Mouse (Mus musculus) spleen, postnatal 14 days (tissue): ENCODE measurements around the gene Plxnc1.

Source experiments
- DNase-seq, 2 experiments: peaks; one replicate each; pipeline ENCODE4 v3.0.0; 2021 to 2022; ENCODE audit warnings: low spot score in 2 of 2

Gene Plxnc1

DNA sequence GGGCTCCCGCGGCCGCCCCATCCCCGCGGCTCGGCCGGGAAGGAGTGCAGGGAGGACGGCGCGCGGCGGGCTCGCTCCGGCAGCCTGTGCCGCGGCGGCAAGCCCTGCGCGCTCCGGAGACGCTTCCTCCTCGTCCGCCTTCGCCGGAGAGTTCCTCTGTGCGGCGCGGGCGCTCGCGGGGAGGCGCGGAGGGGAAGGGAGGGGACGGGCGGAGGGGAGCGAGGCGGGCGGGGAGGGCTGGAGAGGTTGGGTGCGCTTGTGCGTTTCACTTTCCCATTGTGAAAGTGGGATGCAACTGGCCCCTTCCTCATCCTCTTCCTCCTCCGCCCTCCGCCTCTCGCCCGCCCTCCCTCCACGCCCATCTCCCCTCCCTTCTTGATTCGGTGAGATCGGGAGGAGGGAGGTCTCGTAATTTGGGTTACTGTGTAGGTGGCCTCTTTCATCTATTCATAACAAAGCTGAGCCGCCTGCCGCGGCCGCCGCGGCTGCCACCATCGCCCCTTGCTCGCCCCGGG lies at the start of gene Plxnc1:
Gene Plxnc1, minus strand, starts transcription at position 145 of the 515 bp plus-strand sequence.
- peak; percentile 39 to 48 for DNase-seq

DNA sequence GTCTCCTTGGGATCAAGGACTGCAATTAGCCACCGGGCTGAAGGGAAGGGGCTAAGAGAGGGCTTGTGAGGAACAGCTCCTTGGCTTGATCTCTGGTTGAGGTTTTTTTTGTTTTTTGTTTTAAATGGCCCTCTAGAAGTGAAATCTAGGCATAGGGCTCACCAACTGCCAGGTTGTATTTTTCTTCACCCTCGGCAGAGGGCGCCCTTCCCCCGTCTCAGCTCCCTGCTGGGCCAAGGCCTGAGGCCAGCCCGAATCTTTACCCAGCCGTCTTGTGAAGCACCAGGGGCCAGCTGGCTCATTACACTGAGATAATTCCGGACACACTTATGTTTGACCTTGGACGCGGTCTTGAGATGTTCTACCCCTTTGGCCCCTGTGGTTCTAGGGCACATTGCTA lies 47.5 kb upstream of the Plxnc1 start:
- DNase-seq = peak; percentile 36 to 70

DNA sequence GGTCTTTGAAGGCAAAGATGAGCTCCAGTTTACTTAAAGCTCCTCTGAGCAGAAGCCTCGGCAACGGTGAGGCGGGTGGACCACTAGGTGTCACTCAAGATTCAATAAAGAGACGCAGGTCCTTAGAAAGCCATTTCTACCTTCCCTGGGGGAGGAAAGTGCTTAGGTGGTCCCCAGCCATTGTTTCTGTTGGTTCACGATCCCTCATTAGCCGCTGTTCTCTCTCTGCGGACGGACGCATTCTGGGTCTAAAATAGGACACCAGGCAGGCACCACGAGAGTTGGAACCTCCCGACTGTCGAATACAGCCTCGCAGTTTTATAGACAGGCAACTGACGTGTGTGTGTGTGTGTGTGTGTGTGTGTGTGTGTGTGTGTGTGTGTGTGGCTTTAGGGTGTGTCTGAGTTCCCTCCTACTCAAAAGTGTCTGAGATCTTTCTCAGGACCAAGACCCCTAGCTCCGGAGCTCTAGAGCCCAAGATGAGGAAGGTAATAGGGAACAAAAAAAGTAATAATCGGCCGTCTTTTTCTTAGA lies 47.0 kb upstream of the Plxnc1 start:
- DNase-seq = peak; percentile 24 to 41

DNA sequence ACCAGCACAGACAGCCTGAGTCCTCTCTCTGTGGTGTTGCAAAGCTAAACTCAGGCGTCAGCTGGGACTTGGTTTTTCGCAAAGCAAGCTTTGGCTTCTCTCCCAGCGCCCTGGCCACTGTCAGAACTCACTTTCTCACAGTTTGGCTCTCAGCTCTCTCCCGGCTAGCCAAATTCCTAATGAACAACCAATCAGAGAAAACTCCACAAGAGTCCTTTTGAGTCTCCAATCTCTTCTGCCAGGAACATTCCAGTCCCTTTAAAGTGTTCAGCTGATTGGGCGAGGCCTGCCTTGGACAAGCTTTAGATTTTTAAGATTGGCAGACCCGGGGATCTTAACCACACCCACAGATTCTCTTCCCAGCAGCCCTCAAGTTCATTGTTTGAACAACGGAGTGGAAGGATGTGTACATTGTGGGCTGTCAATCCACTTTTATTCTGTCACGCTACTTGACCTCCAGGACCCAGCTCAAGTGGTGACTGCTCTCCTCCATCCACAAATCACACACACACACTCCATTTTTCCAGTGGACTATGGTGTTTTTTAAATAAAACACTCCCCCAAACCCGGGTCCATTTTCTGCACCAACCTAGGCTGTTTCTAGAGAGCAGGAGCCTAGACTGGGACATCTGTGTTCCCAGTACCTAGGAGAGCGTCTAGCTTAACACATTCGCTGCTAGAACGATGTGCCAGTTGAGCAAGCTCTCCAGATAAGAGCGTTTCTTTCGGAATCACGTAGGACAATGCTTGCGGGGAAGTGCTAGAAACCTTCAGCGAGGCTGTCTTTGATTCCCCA lies 46.3 kb upstream of the Plxnc1 start:
- DNase-seq = no peak

DNA sequence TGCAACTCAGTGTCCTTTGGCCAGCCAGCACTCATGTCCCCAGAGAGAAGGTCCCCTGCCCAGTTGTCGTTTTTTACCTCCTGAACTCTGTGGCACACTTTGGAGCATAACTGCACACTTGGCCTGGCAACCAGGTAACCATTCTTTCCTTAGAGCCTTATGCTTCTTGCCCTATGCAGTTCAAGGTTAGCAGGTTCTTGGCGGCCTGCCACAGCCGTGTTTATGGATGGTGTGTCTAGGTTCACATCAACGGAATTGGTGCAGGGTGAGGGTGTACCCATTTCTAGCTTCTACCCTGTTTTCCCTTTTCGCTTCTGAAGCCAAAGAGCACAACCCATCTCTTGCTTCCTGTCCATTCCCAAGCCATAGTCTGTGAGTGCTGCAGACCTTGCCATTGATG lies 44.7 kb upstream of the Plxnc1 start:
- no peak for DNase-seq

DNA sequence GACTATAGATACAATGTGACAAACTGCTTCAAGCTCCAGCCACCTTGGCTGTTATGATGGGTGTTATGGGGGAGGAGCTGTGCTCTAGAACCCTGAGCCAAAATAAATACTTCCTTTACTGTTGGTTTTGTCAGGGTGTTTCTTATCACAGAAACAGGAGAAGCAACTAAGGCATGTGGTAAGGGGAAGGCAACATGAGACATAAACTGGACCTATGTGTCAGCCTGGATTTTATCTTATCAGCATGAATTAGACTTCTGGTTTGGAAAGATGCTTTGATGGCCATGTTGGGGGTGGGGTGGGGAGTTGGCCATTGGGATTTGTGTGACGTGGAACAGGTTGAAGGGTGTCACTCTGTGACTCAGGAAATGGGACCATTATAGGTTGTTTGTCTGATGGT lies 40.5 kb upstream of the Plxnc1 start:
- no peak for DNase-seq

DNA sequence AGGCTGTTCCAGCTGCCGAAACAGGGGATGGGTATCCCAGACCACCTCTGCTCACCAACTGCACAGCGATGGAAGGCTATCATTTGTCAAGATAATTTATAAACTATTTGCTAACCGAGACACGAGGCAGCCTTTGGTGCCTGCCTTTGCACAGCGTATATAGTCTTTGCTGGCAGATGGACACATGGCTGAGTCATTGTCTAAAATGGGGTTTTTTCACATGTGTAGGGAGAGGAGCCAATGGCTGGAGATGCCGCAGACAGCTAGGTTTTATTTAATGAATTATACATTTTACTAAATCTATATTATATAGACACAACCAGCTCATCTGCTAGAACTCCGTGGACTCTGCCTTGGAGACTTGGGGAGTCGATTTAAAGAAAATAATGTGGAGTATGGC lies 37.9 kb upstream of the Plxnc1 start:
- no peak for DNase-seq

DNA sequence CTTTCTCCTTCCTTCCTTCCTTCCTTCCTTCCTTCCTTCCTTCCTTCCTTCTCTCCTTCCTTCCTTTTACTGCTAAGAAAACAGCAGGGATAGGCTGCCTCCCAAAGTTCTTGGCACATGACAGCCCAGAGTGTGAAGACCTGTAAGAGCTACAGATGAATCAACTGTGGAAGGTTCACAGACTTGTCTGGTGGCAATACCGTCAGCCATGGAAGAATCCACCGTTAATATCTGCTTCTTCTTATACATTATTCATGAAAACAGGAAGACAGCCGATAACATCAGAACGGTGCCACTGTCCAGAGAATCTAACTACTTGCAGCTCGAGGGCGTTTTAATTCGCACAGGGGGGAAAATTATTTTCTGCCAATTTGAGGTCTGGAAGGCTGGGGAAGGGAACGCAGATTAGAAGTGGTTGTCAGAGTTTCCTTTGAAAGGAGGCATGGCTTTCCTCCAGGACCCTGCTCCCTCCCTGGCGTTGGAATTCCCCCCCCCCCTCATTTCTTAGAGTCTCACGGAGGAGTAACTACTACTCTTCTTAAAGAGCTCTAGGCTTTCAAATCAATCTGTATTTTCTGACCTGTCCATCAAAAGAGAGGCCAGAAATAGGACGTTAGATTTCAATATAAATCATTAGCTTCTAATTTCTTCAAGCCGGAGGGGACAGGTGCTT lies 37.0 kb upstream of the Plxnc1 start:
- no peak for DNase-seq

DNA sequence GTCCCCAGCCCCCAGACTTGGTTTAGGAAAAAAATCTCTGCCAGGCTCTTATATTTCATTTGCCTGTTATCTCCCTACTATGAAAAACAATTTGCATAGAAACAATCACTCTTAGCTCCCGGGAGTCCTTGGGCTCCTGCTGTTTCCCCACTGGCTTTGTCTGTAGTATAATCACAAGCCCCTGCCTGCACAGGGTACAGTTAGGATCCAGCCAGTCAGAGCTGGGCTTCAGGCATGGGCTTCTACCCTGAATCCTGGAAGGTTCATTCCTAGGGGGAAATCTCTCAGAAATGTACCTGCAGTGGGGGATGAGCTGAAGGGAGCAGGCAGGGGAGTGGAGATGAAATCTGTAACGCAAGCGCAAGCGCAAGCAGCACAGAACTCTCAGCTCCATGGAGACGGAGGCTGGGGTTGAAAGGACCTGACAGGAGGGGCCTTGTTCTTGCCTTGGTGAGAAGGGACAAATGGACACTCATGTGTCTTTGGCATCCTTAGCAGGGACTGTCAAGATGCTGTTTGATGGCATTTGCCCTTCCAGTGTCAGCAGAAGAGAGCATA lies 33.7 kb upstream of the Plxnc1 start:
- no peak for DNase-seq

DNA sequence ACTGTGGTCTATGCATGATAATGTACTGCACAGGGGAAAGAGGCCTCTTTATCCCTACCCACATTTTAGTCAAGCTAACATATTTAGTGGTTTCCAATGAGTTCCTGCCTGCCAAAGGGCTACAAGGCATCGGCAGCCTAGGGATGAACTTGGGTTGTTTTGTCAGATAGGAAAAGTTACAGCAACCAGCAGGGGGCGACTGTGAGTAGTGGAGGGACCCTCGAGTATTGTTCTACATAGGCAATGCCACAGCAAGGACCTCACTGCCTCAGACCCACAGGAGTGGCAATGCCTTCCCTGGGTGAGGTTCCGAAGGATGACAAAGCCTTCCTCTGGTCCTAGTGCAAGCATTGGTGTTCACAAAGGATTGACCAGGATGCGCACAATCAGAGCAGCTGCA lies 31.7 kb upstream of the Plxnc1 start:
- peak in 1 of 2 experiments; percentile 17 for DNase-seq

DNA sequence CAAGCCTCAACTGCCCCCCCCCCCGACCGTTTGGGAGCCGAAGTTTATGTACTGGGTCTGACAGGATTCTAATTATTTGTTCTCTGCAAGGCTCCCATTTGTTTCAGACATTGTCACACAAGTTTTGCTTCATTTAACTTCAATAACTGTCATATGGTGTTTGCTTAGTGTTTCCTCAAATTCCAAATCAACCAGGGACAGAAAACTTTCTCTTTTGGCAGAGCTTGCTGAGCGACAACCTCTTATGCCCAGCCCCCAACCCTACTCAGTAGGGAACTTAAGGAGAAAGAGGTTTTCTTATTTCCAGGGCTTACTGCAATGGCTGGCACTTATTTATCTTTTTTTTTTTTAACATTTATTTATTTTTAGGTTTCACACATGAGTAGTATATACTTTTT lies 30.5 kb upstream of the Plxnc1 start:
- DNase-seq = no peak

DNA sequence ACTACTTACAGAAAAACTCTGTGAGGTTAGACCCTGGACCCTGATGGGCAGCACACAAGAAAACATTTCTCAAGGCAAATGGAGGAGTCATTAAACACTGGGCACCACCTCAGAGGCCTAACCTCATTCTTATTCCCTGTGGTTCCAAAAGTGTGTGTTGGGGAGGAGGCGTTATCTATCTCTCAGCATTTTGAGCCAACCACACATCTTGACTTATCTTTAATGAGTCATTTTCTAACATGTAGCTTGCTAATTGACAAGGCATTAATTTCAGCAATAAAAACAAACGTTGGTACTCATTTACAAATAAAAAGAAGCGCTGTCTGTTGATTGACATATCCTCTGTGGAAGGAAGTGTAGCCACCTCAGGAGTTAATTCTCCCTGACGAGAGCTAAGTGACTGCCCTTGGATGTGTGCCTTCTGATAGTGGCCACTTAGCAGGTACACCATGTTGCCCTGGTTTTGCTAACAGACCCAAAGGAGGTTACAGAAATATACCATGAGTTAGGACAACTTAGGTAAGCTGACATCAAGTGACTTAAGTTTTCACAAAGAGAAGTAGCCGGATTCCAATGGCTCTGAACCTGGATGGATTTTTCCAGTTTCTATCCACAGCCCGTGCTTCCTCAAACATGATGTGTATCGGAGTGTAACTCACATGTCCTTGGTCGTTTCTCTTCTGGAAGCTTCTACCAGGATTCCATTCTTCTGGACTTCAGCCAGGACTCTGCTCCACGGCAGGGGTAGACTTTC lies 29.9 kb upstream of the Plxnc1 start:
- no peak for DNase-seq

DNA sequence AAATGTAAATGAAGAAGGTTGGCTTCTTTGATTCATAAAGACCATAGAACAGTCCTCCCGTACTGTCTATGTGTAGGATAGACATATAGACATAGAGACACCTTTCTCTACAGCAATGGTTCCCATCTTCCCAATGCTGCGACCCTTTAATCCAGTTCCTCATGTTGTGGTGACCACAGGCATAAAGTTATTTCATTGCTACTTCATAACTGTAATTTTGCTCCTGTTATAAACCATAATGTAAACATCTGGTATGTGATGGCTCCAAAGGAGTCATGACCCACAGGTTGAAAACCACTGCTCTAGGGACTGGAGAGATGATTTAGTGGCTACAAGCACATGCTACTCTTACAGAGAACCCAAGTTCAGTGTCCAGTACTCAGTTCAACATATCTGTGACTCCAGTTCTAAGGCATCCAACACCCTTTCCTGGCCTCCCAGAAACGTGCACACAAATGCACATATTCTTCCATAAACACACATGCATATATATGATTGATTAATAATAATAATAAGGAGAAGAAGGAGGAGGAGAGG lies 27.1 kb upstream of the Plxnc1 start:
- no peak for DNase-seq

DNA sequence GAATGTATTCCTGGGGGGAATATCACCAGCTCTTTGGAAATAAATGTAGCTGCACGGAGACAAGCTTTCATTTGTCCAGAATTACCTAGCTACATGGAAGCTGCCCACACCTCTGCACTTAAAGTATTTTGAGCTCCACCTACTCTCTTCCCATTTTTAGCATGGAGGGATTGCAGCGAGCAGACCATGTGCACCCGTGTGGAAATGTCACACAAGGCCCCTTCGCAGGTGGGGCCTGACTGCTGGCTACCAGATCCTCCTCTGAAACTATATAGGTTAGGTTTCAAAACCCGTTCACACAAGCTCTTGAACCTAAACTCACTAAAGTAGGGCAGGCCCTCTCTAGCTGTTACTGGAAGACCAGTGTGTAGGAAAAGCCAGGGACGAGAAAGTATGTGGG lies 25.6 kb upstream of the Plxnc1 start:
- no peak for DNase-seq

DNA sequence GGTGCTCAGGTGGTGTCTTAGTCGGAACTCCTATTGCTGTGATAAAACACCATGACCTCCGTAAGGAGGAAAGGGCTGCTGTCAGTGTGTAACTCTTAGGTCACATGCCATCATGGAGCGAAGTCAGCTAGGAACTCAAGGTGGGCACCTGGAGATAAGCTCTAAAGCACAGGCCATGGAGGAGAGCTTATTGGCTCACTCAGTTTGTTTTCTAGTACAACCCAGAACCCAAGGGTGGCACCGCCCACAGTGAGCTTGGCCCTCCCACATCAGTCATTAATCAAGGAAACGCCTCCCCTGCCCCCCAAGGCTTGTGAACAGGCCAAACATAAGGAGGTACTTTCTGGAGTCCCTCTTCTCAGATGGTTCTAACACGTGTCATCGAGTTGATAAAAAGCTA lies 22.8 kb upstream of the Plxnc1 start:
- DNase-seq = no peak

DNA sequence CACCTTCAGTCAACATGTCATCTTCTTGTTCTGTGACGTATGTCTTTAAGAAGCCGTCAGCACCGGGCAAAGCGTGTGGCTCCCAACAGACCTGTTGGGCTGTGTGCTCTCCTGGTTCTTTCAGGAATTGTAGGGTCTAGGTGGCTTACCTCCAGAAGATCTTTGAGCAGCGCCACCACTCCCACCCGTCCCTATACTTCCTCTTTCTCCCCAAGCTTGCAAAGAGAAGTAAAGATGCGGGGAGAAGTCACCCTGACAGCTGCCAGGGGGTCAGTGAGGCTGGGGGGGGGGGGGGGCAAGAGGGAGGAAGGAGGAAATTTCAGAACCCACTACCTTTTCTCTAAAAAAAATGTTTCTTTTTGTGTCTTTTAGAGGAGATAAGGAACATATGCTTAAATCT lies 22.2 kb upstream of the Plxnc1 start:
- no peak for DNase-seq

DNA sequence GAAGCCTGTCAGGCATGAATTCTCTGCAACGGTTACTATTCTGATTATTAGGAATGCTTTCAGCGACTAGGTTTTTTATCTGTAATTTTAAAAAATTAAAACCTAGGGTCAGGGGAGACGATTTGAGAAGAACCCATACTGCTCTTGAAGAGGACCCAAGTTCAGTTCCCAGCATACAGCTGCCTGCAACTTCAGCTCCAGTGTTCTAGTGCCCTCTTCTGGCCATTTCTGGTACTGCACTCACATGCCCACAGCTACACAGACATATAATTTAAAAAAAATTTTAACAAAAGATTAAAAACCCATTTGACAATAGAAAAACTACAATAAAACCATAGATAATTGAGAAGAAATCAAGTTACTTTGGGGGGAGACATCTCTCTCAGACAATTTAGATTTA lies 20.5 kb upstream of the Plxnc1 start:
- peak in 1 of 2 experiments; percentile 45 for DNase-seq

DNA sequence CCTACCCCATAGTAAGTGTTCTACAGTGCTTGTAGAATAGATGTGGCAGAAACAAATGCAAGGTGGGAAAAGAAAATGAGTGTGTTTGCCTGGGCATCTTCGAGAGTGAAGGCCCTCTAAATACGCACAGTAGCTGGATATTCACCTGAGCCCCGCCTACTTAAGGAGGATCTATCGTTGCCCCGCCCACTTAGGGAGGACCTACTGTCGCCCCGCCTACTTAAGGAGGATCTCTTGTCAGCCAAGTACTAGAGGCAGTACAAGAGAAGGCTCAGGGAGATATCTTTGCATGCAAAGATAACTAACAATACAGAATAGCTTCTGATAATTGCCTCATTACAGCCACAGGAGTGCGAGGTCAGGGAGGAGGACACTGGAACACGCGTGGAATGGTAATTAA lies 17.4 kb upstream of the Plxnc1 start:
- no peak for DNase-seq

DNA sequence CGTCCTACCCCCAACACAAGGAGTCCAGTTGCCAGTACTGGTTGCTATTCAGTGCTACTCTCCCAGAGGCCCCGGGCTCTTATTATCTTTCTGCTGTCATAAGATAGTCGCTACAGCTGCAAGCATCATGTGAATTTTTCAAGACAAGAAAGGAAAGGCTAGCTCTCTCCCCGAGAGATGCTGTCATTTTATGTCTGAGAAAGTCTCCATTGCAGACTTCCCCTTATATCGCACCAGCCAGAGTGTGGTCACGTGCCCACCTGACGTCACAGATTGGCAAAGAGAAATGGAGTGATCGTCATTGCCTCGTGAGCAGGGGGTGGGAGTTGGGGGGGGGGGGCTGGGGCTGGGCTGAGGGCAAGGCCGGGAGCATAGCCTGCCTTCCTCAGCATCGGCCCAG lies 16.6 kb upstream of the Plxnc1 start:
- no peak for DNase-seq

DNA sequence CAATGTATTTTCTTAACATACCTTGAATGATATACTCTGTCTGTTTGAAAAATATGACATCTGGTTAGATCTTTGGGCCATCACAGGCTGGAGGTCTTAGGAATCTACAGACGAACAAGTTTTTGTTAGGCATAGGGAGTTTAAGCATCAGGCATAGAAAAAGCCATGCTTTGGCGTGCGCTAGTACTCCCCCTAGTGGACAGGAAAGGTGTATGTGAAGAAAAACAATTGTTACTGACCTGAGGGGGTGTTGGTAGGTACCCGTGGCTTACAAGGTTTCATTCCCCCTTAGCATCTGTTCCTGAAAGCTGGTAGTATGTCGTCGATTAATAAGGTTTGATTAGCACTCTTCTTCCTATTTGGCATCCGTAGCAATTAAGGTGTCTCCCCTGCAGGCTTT lies 13.7 kb upstream of the Plxnc1 start:
- peak in 1 of 2 experiments; percentile 54 for DNase-seq

DNA sequence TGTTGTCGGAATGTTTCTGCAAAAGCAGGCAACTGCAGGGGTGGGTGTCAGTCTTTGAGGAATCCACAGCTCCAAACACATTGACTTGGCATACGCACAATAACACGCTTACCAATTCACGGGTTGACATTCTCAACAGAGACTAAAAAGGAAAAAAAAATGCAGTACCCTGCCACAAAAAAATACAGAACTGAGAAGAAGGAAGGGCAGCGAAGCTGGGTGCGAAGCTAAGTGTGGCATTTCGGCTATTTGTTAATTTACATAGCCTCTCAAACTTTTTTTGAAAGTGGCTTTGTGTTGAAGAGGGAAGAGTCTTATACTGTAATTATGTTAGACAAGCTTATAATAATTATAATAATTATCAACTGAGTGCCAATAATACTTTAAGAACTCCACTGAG lies 13.1 kb upstream of the Plxnc1 start:
- no peak for DNase-seq
